Mouse (Mus musculus): ENCODE data around the gene Sphk2. TPM values are rescaled to one million over a fixed set of nuclear protein-coding genes. Genes with fewer than 3 reads are reported as not detected.

The Sphk2 gene
- total and polyA plus RNA-seq, 2 experiments from 2014 or later = 11.1 to 19.5 TPM

GRCm38 (mm10) chr7:45716460-45716857 lies 1.3 kb downstream of the Sphk2 start:
- Histone ChIP-seq H3K27me3 (ENCODE audit: control insufficient read depth, insufficient read depth, low read length) (no peaks in the 10 kb centered on the region), H3K4me2 (ENCODE audit: low read depth, low read length) (peak overlapping the region; percentile 76), H3K36me3 (replicated peaks; ENCODE audit: control insufficient read depth, insufficient read depth, low read length) (peaks cover 42% of the 10 kb centered on the region), H3K4me1 (ENCODE audit: control insufficient read depth, insufficient read depth) (peaks cover 35% of the 10 kb centered on the region), H3K27ac (ENCODE audit: low read depth) (no peak overlapping the region), H3K4me3 (ENCODE audit: low read depth, low read length) (peak overlapping the region; percentile 82; the same call in 1 of the 2 replicates), H3K9ac (replicated peaks; ENCODE audit: low read depth, low read length) (no peak overlapping the region), H3K9me3 (replicated peaks; ENCODE audit: control insufficient read depth, low read length) (no peaks in the 10 kb centered on the region)
- TF ChIP-seq CTCF (IDR thresholded peaks at IDR 0.05; ENCODE audit: low read depth) = no peak
- no peak for TF ChIP-seq EP300 (IDR thresholded peaks at IDR 0.05; ENCODE audit: low read depth)
- no peak for ATAC-seq (ENCODE audit: insufficient read depth, low read depth)
- WGBS = 80% methylated on average over 3 of the region's 3 CpGs
- DNase-seq (ENCODE audit: low spot score) = no peak

DNA sequence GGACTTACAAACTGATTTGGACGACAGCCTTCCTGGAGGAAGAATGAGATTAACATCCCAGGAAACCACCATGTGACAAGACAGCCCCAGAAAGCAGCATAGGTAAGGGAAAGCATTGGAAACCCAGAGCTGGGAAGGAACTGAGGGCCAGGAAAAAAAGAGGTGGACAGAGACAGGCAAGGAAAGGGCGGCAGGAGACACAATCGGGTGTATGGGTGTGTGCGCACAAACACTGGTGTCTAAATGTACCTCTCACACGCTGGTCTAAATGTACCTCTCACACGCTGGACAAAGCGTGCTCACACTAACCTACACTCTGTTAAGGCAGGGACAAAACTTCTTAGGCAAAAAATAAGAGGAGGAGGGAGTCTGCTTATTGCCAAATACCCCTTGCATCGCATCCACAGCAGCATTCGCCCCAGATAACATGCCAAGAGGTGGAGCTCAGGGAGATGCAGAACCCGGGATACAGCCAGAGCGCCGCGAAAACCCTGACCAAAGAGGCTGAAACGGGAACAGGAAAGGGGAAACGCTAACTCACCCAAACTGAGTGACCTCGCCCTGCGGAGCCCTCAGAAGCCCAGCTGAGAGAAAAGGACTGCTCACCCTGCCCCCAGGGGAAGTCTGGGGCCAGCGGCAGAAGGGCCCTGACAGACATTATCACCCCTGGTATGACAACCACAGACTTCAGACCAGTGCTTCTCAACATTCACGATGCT lies 1.9 kb downstream of the Sphk2 start:
- H3K27me3 ChIP-seq (ENCODE audit: control insufficient read depth, insufficient read depth, low read length) = no peaks in the 10 kb centered on the region

GRCm38 (mm10) chr7:45715090-45715708 lies 2.6 kb downstream of the Sphk2 start, which contains the start of gene Rpl18:
Gene Rpl18 (plus strand): TSS chr7:45715457.
- H3K27ac ChIP-seq (ENCODE audit: low read depth) = peak within 1 kb of the TSS; percentile 64
- H3K9ac ChIP-seq (replicated peaks; ENCODE audit: low read depth, low read length) = peak within 1 kb of the TSS; percentile 77
- no peak for TF ChIP-seq CTCF (IDR thresholded peaks at IDR 0.05; ENCODE audit: low read depth)
- peak; percentile 84 for TF ChIP-seq EP300 (IDR thresholded peaks at IDR 0.05; ENCODE audit: low read depth)
- H3K4me2 ChIP-seq (ENCODE audit: low read depth, low read length) = peak within 1 kb of the TSS; percentile 93
- ATAC-seq (ENCODE audit: insufficient read depth, low read depth) (peak; percentile 91), DNase-seq (ENCODE audit: low spot score) (peak; percentile 98)
- peaks cover 44% of the 10 kb centered on the region for H3K36me3 ChIP-seq (replicated peaks; ENCODE audit: control insufficient read depth, insufficient read depth, low read length)
- H3K27me3 ChIP-seq (ENCODE audit: control insufficient read depth, insufficient read depth, low read length) = no peaks in the 10 kb centered on the region
- no peaks in the 10 kb centered on the region for H3K9me3 ChIP-seq (replicated peaks; ENCODE audit: control insufficient read depth, low read length)
- 7% methylated on average over 34 of the region's 34 CpGs for WGBS
- peak within 1 kb of the TSS; percentile 57 for H3K4me3 ChIP-seq (ENCODE audit: low read depth, low read length)
- H3K4me1 ChIP-seq (ENCODE audit: control insufficient read depth, insufficient read depth) = peaks cover 35% of the 10 kb centered on the region

More for the DNA sequence above, 1.9 kb downstream of the Sphk2 start:
- DNase-seq (ENCODE audit: low spot score) (no peak), ATAC-seq (ENCODE audit: insufficient read depth, low read depth) (no peak)
- Histone ChIP-seq H3K4me2 (ENCODE audit: low read depth, low read length) (peak overlapping the region; percentile 76), H3K9ac (replicated peaks; ENCODE audit: low read depth, low read length) (no peak overlapping the region), H3K36me3 (replicated peaks; ENCODE audit: control insufficient read depth, insufficient read depth, low read length) (peaks cover 44% of the 10 kb centered on the region), H3K4me3 (ENCODE audit: low read depth, low read length) (peak overlapping the region; percentile 57), H3K4me1 (ENCODE audit: control insufficient read depth, insufficient read depth) (peaks cover 35% of the 10 kb centered on the region), H3K9me3 (replicated peaks; ENCODE audit: control insufficient read depth, low read length) (no peaks in the 10 kb centered on the region), H3K27ac (ENCODE audit: low read depth) (peak overlapping the region; percentile 64)
- TF ChIP-seq CTCF (IDR thresholded peaks at IDR 0.05; ENCODE audit: low read depth) = no peak
- no peak for TF ChIP-seq EP300 (IDR thresholded peaks at IDR 0.05; ENCODE audit: low read depth)
- WGBS = 77% methylated on average over 19 of the region's 19 CpGs

GRCm38 (mm10) chr7:45714630-45715089 lies 3.1 kb downstream of the Sphk2 start:
- ATAC-seq (ENCODE audit: insufficient read depth, low read depth) = 0 out of 2 replicates have a peak, but pooled peaks have one; percentile 0
- TF ChIP-seq EP300 (IDR thresholded peaks at IDR 0.05; ENCODE audit: low read depth) (no peak), CTCF (IDR thresholded peaks at IDR 0.05; ENCODE audit: low read depth) (no peak)

GRCm38 (mm10) chr7:45713881-45714520 lies 3.8 kb downstream of the Sphk2 start:
- no peak overlapping the region for H3K4me3 ChIP-seq (ENCODE audit: low read depth, low read length)
- no peak for ATAC-seq (ENCODE audit: insufficient read depth, low read depth)
- H3K27ac ChIP-seq (ENCODE audit: low read depth) = no peak overlapping the region
- H3K9ac ChIP-seq (replicated peaks; ENCODE audit: low read depth, low read length) = peak overlapping the region; percentile 77; the same call in 1 of the 2 replicates
- H3K36me3 ChIP-seq (replicated peaks; ENCODE audit: control insufficient read depth, insufficient read depth, low read length) = peaks cover 42% of the 10 kb centered on the region
- WGBS = 75% methylated on average over 6 of the region's 6 CpGs
- no peak for TF ChIP-seq CTCF (IDR thresholded peaks at IDR 0.05; ENCODE audit: low read depth)
- no peak for TF ChIP-seq EP300 (IDR thresholded peaks at IDR 0.05; ENCODE audit: low read depth)
- peaks cover 31% of the 10 kb centered on the region for H3K4me1 ChIP-seq (ENCODE audit: control insufficient read depth, insufficient read depth)
- peak overlapping the region; percentile 93 for H3K4me2 ChIP-seq (ENCODE audit: low read depth, low read length)
- no peaks in the 10 kb centered on the region for H3K9me3 ChIP-seq (replicated peaks; ENCODE audit: control insufficient read depth, low read length)
- no peaks in the 10 kb centered on the region for H3K27me3 ChIP-seq (ENCODE audit: control insufficient read depth, insufficient read depth, low read length)
- no peak for DNase-seq (ENCODE audit: low spot score)

More at GRCm38 (mm10) chr7:45714630-45715089, 3.1 kb downstream of the Sphk2 start:
- peak overlapping the region; percentile 52 for H3K27ac ChIP-seq (ENCODE audit: low read depth)
- no peaks in the 10 kb centered on the region for H3K9me3 ChIP-seq (replicated peaks; ENCODE audit: control insufficient read depth, low read length)
- H3K4me3 ChIP-seq (ENCODE audit: low read depth, low read length) = peak overlapping the region; percentile 57
- H3K9ac ChIP-seq (replicated peaks; ENCODE audit: low read depth, low read length) = peak overlapping the region; percentile 77
- no peak for DNase-seq (ENCODE audit: low spot score)
- peaks cover 44% of the 10 kb centered on the region for H3K36me3 ChIP-seq (replicated peaks; ENCODE audit: control insufficient read depth, insufficient read depth, low read length)
- H3K4me2 ChIP-seq (ENCODE audit: low read depth, low read length) = peak overlapping the region; percentile 93
- H3K4me1 ChIP-seq (ENCODE audit: control insufficient read depth, insufficient read depth) = peaks cover 35% of the 10 kb centered on the region
- no peaks in the 10 kb centered on the region for H3K27me3 ChIP-seq (ENCODE audit: control insufficient read depth, insufficient read depth, low read length)
- WGBS = 9% methylated on average over 14 of the region's 14 CpGs
